Mouse (Mus musculus) heart, adult 2 months (tissue): ENCODE results near the gene Cd200.

Experiments
- CTCF ChIP-seq: fragments of 200-600 bp; IDR thresholded peaks from 2 replicates; pipeline ENCODE4 v1.8.1; 2022; ENCODE audit warnings: antibody characterized with exemption, mild to moderate bottlenecking, moderate library complexity
- EP300 ChIP-seq: fragments of 200-500 bp; IDR thresholded peaks from 2 replicates; pipeline ENCODE4 v1.6.1; 2011; ENCODE audit warnings: low read depth, low read length, control low read depth; ENCODE audit not compliant: insufficient read depth
- POLR2A ChIP-seq: fragments of 200-500 bp; IDR thresholded peaks from 2 replicates; pipeline ENCODE4 v1.6.1; 2011; ENCODE audit warnings: mild to moderate bottlenecking, low read depth, low read length, control low read depth; ENCODE audit not compliant: insufficient read depth

DNA sequence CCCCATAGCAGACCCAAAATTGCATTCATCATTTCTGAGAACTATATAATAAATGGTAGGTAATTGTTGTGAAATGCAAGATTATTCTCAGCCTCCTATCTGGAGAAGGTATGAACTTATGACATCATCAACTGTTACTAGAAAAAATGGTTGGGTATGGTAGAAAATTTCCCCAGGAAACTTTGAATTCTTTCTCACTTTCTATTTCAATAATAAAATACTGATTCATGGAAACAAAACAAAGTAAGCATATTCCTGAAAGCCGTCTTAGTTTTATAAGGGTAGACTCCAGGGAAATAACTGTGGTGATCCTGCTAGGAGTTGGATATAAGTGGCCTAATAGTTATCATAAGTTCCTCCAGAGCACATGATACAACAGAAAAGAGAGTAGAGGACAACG lies 19.8 kb downstream of the Cd200 start:
- TF ChIP-seq CTCF (no peak), EP300 (no peak), POLR2A (no peak)
